Comparison of ENCODE assay signal across 19 mouse cellular contexts in genomic region chr11:31677309-31677708, GRCm38 (mm10). TPM values are rescaled to one million over a fixed set of nuclear protein-coding genes. Genes with fewer than 3 reads are reported as not detected.
A peak's percentile ranks its signal among the peaks of the same experiment; 100 is the strongest.
DNase-seq lines count a peak whose midpoint lies in the region; ATAC-seq and TF ChIP-seq lines count a peak whose summit lies in the region.
"Had no signal": no experiment of that assay in that cellular context is flagged by ENCODE, and none has a peak within 500 bp of the region (broad histone marks: within the 10 kb centered on the region; RNA-seq: fewer than 3 reads in every experiment).

No protein-coding gene starts in this region.

- no peaks in the 10 kb centered on the region for H3K9me3 ChIP-seq in forebrain, embryonic 16.5 days (ENCODE audit: control insufficient read depth, low read length)
- H3K9me3 ChIP-seq in forebrain, embryonic 10.5 days = no peaks in the 10 kb centered on the region
- no peaks in the 10 kb centered on the region for H3K9me3 ChIP-seq in liver, postnatal 0 days (ENCODE audit: low read length)
- no peaks in the 10 kb centered on the region for H3K9me3 ChIP-seq in liver, embryonic 11.5 days (ENCODE audit: control insufficient read depth, low read length)
- H3K9me3 ChIP-seq: embryonic facial prominence, embryonic 12.5 days; forebrain, embryonic 12.5 days; heart, embryonic 13.5 days; hindbrain, embryonic 15.5 days had no signal

- no peaks in the 10 kb centered on the region for H3K27me3 ChIP-seq in forebrain, embryonic 16.5 days (replicated peaks; ENCODE audit: control insufficient read depth, insufficient read depth, low read length)
- no peaks in the 10 kb centered on the region for H3K27me3 ChIP-seq in forebrain, embryonic 10.5 days (ENCODE audit: poor library complexity, severe bottlenecking)
- H3K27me3 ChIP-seq in liver, postnatal 0 days (ENCODE audit: insufficient read depth, low read length) = no peaks in the 10 kb centered on the region
- no peaks in the 10 kb centered on the region for H3K27me3 ChIP-seq in liver, embryonic 11.5 days (replicated peaks; ENCODE audit: control insufficient read depth, insufficient read depth, low read length)
- H3K27me3 ChIP-seq: embryonic facial prominence, embryonic 12.5 days; forebrain, embryonic 12.5 days; heart, embryonic 13.5 days; hindbrain, embryonic 15.5 days had no signal

- ATAC-seq in forebrain, embryonic 16.5 days = peak; percentile 26
- ATAC-seq in liver, postnatal 0 days = no peak
- no peak for ATAC-seq in liver, embryonic 11.5 days (replicated peaks; ENCODE audit: low FRiP score)
- ATAC-seq: CD4-positive, CD25-positive, alpha-beta regulatory T cell, adult 4 months had no signal

- no peak for TF ChIP-seq EP300 in liver, postnatal 0 days (IDR thresholded peaks at IDR 0.05; ENCODE audit: low read depth)

- no peak overlapping the region; the same call in 1 of the 2 replicates for H3K27ac ChIP-seq in forebrain, embryonic 16.5 days (ENCODE audit: low read length)
- no peak overlapping the region for H3K27ac ChIP-seq in forebrain, embryonic 10.5 days
- H3K27ac ChIP-seq in layer of hippocampus, adult 2 months = peak overlapping the region; percentile 72
- H3K27ac ChIP-seq in liver, postnatal 0 days (ENCODE audit: low read depth) = 0 out of 2 replicates have a peak overlapping the region, but pooled peaks have one; percentile 41
- no peak overlapping the region for H3K27ac ChIP-seq in liver, embryonic 11.5 days (ENCODE audit: low read depth, low read length)
- H3K27ac ChIP-seq: embryonic facial prominence, embryonic 12.5 days; forebrain, embryonic 12.5 days; heart, embryonic 13.5 days; hindbrain, embryonic 15.5 days had no signal

- DNase-seq in forebrain, embryonic 10.5 days (ENCODE audit: extremely low spot score, low spot score) = no peak
- no peak for DNase-seq in layer of hippocampus, adult 2 months (ENCODE audit: low spot score in 2 of 2)
- no peak for DNase-seq in layer of hippocampus, adult 9-10 months (ENCODE audit: low spot score)
- no peak for DNase-seq in liver, postnatal 0 days
- DNase-seq in liver, embryonic 11.5 days (ENCODE audit: low spot score) = no peak
- peak; percentile 27 for DNase-seq in thymus, postnatal 4 days
- no peak for DNase-seq in thymus, postnatal 10 days (ENCODE audit: low spot score in 2 of 2)
- DNase-seq: adrenal gland, postnatal 10 days; B cell, adult 2 months; cerebellum, adult 11-12 months; gastrocnemius, postnatal 36 days; heart, adult 11 months; heart, postnatal 36 days had no signal

- TF ChIP-seq CTCF in layer of hippocampus, adult 2 months (conservative IDR thresholded peaks at IDR 0.05) = no peak
- no peak for TF ChIP-seq CTCF in liver, postnatal 0 days (IDR thresholded peaks at IDR 0.05; ENCODE audit: low read depth)

- peaks cover 9% of the 10 kb centered on the region for H3K4me1 ChIP-seq in forebrain, embryonic 16.5 days (replicated peaks; ENCODE audit: control insufficient read depth, insufficient read depth, low read length)
- peaks cover 18% of the 10 kb centered on the region for H3K4me1 ChIP-seq in forebrain, embryonic 10.5 days
- peaks cover 8% of the 10 kb centered on the region for H3K4me1 ChIP-seq in liver, postnatal 0 days (ENCODE audit: insufficient read depth)
- H3K4me1 ChIP-seq in liver, embryonic 11.5 days (replicated peaks; ENCODE audit: control insufficient read depth, insufficient read depth, low read length) = no peaks in the 10 kb centered on the region; the same call in 1 of the 2 replicates

- no peaks in the 10 kb centered on the region for H3K36me3 ChIP-seq in forebrain, embryonic 16.5 days (ENCODE audit: control insufficient read depth, insufficient read depth)
- H3K36me3 ChIP-seq in forebrain, embryonic 10.5 days (replicated peaks) = no peaks in the 10 kb centered on the region
- H3K36me3 ChIP-seq in liver, postnatal 0 days (replicated peaks; ENCODE audit: insufficient read depth, low read length) = no peaks in the 10 kb centered on the region
- no peaks in the 10 kb centered on the region for H3K36me3 ChIP-seq in liver, embryonic 11.5 days (ENCODE audit: control insufficient read depth, insufficient read depth, low read length)
- H3K36me3 ChIP-seq: embryonic facial prominence, embryonic 12.5 days; forebrain, embryonic 12.5 days; heart, embryonic 13.5 days; hindbrain, embryonic 15.5 days had no signal

- 87% methylated on average over 5 of the region's 5 CpGs for WGBS in forebrain, embryonic 16.5 days
- 89% methylated on average over 5 of the region's 5 CpGs for WGBS in forebrain, embryonic 10.5 days
- WGBS in liver, postnatal 0 days (ENCODE audit: insufficient replicate concordance) = 82% methylated on average over 5 of the region's 5 CpGs
- 82% methylated on average over 5 of the region's 5 CpGs for WGBS in liver, embryonic 11.5 days

- H3K4me3 ChIP-seq in forebrain, embryonic 16.5 days (replicated peaks; ENCODE audit: low read length) = no peak overlapping the region
- H3K4me3 ChIP-seq in forebrain, embryonic 10.5 days = no peak overlapping the region
- no peak overlapping the region for H3K4me3 ChIP-seq in layer of hippocampus, adult 2 months
- no peak overlapping the region for H3K4me3 ChIP-seq in liver, postnatal 0 days (ENCODE audit: low read depth, low read length)
- no peak overlapping the region for H3K4me3 ChIP-seq in liver, embryonic 11.5 days (ENCODE audit: low read depth, low read length)
- H3K4me3 ChIP-seq: embryonic facial prominence, embryonic 12.5 days; forebrain, embryonic 12.5 days; heart, embryonic 13.5 days; hindbrain, embryonic 15.5 days had no signal

- no peak overlapping the region for H3K4me2 ChIP-seq in forebrain, embryonic 16.5 days (ENCODE audit: low read length)
- H3K4me2 ChIP-seq in liver, postnatal 0 days (ENCODE audit: low read depth, low read length) = no peak overlapping the region
- no peak overlapping the region for H3K4me2 ChIP-seq in liver, embryonic 11.5 days
- H3K4me2 ChIP-seq: embryonic facial prominence, embryonic 12.5 days; forebrain, embryonic 12.5 days; heart, embryonic 13.5 days; hindbrain, embryonic 15.5 days had no signal

- H3K9ac ChIP-seq in forebrain, embryonic 16.5 days (replicated peaks; ENCODE audit: low read depth, low read length) = no peak overlapping the region
- no peak overlapping the region for H3K9ac ChIP-seq in liver, postnatal 0 days (replicated peaks)
- no peak overlapping the region for H3K9ac ChIP-seq in liver, embryonic 11.5 days (ENCODE audit: low read depth, low read length)
- H3K9ac ChIP-seq: embryonic facial prominence, embryonic 12.5 days; forebrain, embryonic 12.5 days; heart, embryonic 13.5 days; hindbrain, embryonic 15.5 days had no signal

RNA-seq across cellular contexts. Expression of gene Bod1, which starts 5.6 kb away (rescaled TPM):
- polyA plus RNA-seq in forebrain, embryonic 16.5 days (2015; fragmentation: Nextera tagmentation; extraction: Ambion mirVana) = 141 and 143 TPM in 2 replicates
- 120 and 124 TPM in 2 replicates for polyA plus RNA-seq in forebrain, embryonic 10.5 days (2016; fragmentation: Nextera tagmentation; extraction: Ambion mirVana)
- 100 to 1,000 TPM in 1 of 2 experiments, 10 to 100 TPM in 1; 97.1 to 101 TPM for total RNA-seq in layer of hippocampus, adult 2 months (2021)
- 13.8 and 16.6 TPM in 2 replicates for polyA plus RNA-seq in liver, postnatal 0 days (2015; fragmentation: Nextera tagmentation; extraction: Ambion mirVana)
- polyA plus RNA-seq in liver, embryonic 11.5 days (2014; fragmentation: Nextera tagmentation; extraction: Ambion mirVana) = 39.7 and 40.1 TPM in 2 replicates

Comparison
In these comparisons a context has a peak if more than half of its experiments do, and no peak if none do; other contexts are left out.
1. H3K27ac ChIP-seq: peak in layer of hippocampus, adult 2 months (single experiment) and liver, postnatal 0 days (single experiment); none in forebrain, embryonic 16.5 days (single experiment), forebrain, embryonic 10.5 days (single experiment) and liver, embryonic 11.5 days (single experiment).